In the genomic region with DNA sequence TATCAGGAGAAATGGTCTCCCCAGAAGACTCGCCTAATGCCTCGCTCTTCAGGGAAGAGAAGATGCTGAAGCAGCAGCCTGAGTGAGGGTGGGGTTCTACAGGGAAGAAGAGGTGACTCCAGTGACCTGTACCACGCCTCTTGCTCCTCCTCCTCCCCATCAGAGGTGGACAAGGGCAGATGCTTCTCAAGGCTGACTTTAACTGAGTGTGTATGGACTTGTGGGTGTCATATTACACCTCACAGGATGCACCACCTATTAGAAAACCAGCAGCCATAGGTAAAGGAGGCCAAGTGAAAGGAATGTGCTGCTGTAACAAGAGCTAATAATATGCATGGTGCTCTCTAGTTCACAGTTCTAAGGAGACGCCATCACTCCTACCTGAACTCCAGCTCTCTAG, we compare ENCODE assay signal across 30 mouse cellular contexts. TPM values are rescaled to one million over a fixed set of nuclear protein-coding genes. Genes with fewer than 3 reads are reported as not detected.
DNase-seq lines count a peak whose midpoint lies in the region; ATAC-seq lines count a peak whose summit lies in the region.
"Had no signal": no experiment of that assay in that cellular context is flagged by ENCODE, and none has a peak within 500 bp of the region (broad histone marks: within the 10 kb centered on the region; RNA-seq: fewer than 3 reads in every experiment).

No protein-coding gene starts in this region.

- no peak for DNase-seq in kidney, postnatal 25 days
- peak; percentile 77 for DNase-seq in R1 (ENCODE audit: low read depth, low spot score)
- DNase-seq in gastrocnemius, postnatal 25 days = no peak
- DNase-seq: adrenal gland, postnatal 10 days; adrenal gland, postnatal 36 days; B cell, adult 2 months; cerebellum, adult 11 months; cerebellum, adult 2 months; cerebellum, adult 9-11 months; cerebellum, postnatal 25 days; forebrain, postnatal 0 days; gastrocnemius, adult 2 months; gastrocnemius, postnatal 14 days; heart, adult 18-20 months; heart, postnatal 14 days; heart, postnatal 4 days had no signal

- no peak overlapping the region for H3K4me3 ChIP-seq in kidney, embryonic 14.5 days (ENCODE audit: low read length)
- peak overlapping the region; percentile 31 for H3K4me3 ChIP-seq in megakaryocyte, embryonic 14.5 days (replicated peaks)
- H3K4me3 ChIP-seq in macrophage (ENCODE audit: inconsistent target) = no peak overlapping the region
- no peak overlapping the region for H3K4me3 ChIP-seq in liver, embryonic 12.5 days
- H3K4me3 ChIP-seq: embryonic facial prominence, embryonic 12.5 days; embryonic facial prominence, embryonic 15.5 days; gastrocnemius, adult 2 months; heart, embryonic 10.5 days; heart, embryonic 13.5 days had no signal

- WGBS in kidney, embryonic 14.5 days = 61% methylated on average over 4 of the region's 4 CpGs
- 95% methylated on average over 4 of the region's 4 CpGs for WGBS in macrophage (ENCODE audit: missing documents)
- WGBS in liver, embryonic 12.5 days (ENCODE audit: insufficient replicate concordance) = 85% methylated on average over 4 of the region's 4 CpGs

- 0 out of 2 replicates have a peak, but pooled peaks have one; percentile 53 for ATAC-seq in kidney, embryonic 14.5 days (ENCODE audit: low FRiP score, low TSS enrichment)
- ATAC-seq in megakaryocyte, adult 5-6 weeks (ENCODE audit: poor library complexity, severe bottlenecking) = no peak
- ATAC-seq in liver, embryonic 12.5 days = no peak
- ATAC-seq: forebrain, embryonic 14.5 days; forebrain, postnatal 0 days; hindbrain, postnatal 0 days; inflammation-experienced regulatory T-cells, adult 6 months had no signal

- H3K79me2 ChIP-seq in macrophage (ENCODE audit: inconsistent target) = peaks cover 28% of the 10 kb centered on the region; the same call in 1 of the 2 replicates

- H3K36me3 ChIP-seq in kidney, embryonic 14.5 days (ENCODE audit: control insufficient read depth, insufficient read depth, low read length) = peaks cover 100% of the 10 kb centered on the region
- peaks cover 100% of the 10 kb centered on the region for H3K36me3 ChIP-seq in megakaryocyte, embryonic 14.5 days (replicated peaks; ENCODE audit: low read length)
- H3K36me3 ChIP-seq in macrophage (ENCODE audit: inconsistent target) = peaks cover 88% of the 10 kb centered on the region
- H3K36me3 ChIP-seq in liver, embryonic 12.5 days = peaks cover 100% of the 10 kb centered on the region

- no peaks in the 10 kb centered on the region for H3K9me3 ChIP-seq in kidney, embryonic 14.5 days (ENCODE audit: control insufficient read depth, low read length)
- H3K9me3 ChIP-seq in megakaryocyte, embryonic 14.5 days = no peaks in the 10 kb centered on the region
- H3K9me3 ChIP-seq in liver, embryonic 12.5 days (replicated peaks) = no peaks in the 10 kb centered on the region
- H3K9me3 ChIP-seq: embryonic facial prominence, embryonic 12.5 days; embryonic facial prominence, embryonic 15.5 days; heart, embryonic 10.5 days; heart, embryonic 13.5 days had no signal

- H3K4me2 ChIP-seq in kidney, embryonic 14.5 days (replicated peaks; ENCODE audit: low read depth, low read length) = no peak overlapping the region
- H3K4me2 ChIP-seq in liver, embryonic 12.5 days = no peak overlapping the region
- H3K4me2 ChIP-seq: embryonic facial prominence, embryonic 12.5 days; embryonic facial prominence, embryonic 15.5 days; heart, embryonic 13.5 days; hindbrain, embryonic 14.5 days had no signal

- H3K4me1 ChIP-seq in kidney, embryonic 14.5 days (ENCODE audit: control insufficient read depth, insufficient read depth, low read length) = no peaks in the 10 kb centered on the region
- H3K4me1 ChIP-seq in megakaryocyte, embryonic 14.5 days = peaks cover 93% of the 10 kb centered on the region
- H3K4me1 ChIP-seq in liver, embryonic 12.5 days = 0 out of 2 replicates have a peak, but pooled peaks cover 6% of the 10 kb centered on the region

- H3K27ac ChIP-seq in kidney, embryonic 14.5 days (ENCODE audit: low read depth, low read length) = no peak overlapping the region
- 0 out of 2 replicates have a peak overlapping the region, but pooled peaks have one; percentile 17 for H3K27ac ChIP-seq in macrophage
- no peak overlapping the region for H3K27ac ChIP-seq in liver, embryonic 12.5 days
- H3K27ac ChIP-seq: embryonic facial prominence, embryonic 12.5 days; embryonic facial prominence, embryonic 15.5 days; heart, embryonic 10.5 days; hindbrain, embryonic 14.5 days; hindbrain, postnatal 0 days had no signal

- H3K27me3 ChIP-seq in kidney, embryonic 14.5 days (ENCODE audit: control insufficient read depth, insufficient read depth, low read length) = no peaks in the 10 kb centered on the region
- H3K27me3 ChIP-seq in megakaryocyte, embryonic 14.5 days (replicated peaks) = no peaks in the 10 kb centered on the region
- no peaks in the 10 kb centered on the region for H3K27me3 ChIP-seq in liver, embryonic 12.5 days (replicated peaks)
- H3K27me3 ChIP-seq: CH12.LX; embryonic facial prominence, embryonic 12.5 days; embryonic facial prominence, embryonic 15.5 days; heart, embryonic 13.5 days had no signal

- H3K9ac ChIP-seq in kidney, embryonic 14.5 days (ENCODE audit: low read depth, low read length) = no peak overlapping the region
- H3K9ac ChIP-seq in liver, embryonic 12.5 days = no peak overlapping the region
- H3K9ac ChIP-seq: embryonic facial prominence, embryonic 12.5 days; embryonic facial prominence, embryonic 15.5 days; forebrain, postnatal 0 days; hindbrain, embryonic 14.5 days had no signal

RNA-seq across cellular contexts. Expression of a gene that starts 17.3 kb away (rescaled TPM):
- 21.8 and 21.9 TPM in 2 replicates for polyA plus RNA-seq in kidney, embryonic 14.5 days (2014; fragmentation: Nextera tagmentation; extraction: Ambion mirVana)
- polyA plus RNA-seq in megakaryocyte, embryonic 14.5 days (2012; ENCODE audit: insufficient read depth, low replicate concordance) = 673 and 816 TPM in 2 replicates
- total RNA-seq in megakaryocyte, adult 5-6 weeks (2015) = 21.4 and 24.6 TPM in 2 replicates
- total RNA-seq in megakaryocyte, adult 5-6 weeks (2017) = 35.2 and 40.7 TPM in 2 replicates
- total RNA-seq in macrophage (2018; cell fraction: chromatin; rRNA removed) = 10 to 100 TPM in 16 of 26 experiments, 1 to 10 TPM in 10; 3.5 to 51.9 (median 13.5) TPM
- total RNA-seq in macrophage (2018; cell fraction: cytosol; rRNA removed) = 10 to 100 TPM in 19 of 26 experiments, 1 to 10 TPM in 7; 7.0 to 23.7 (median 14.7) TPM
- total RNA-seq in macrophage (2018; cell fraction: nucleus; rRNA removed) = 10 to 100 TPM in 25 of 26 experiments, 1 to 10 TPM in 1; 8.3 to 45.2 (median 18.7) TPM
- 5.7 to 18.5 TPM (median 14.2 TPM) in 3 replicates for polyA plus RNA-seq in macrophage (2018)
- polyA plus RNA-seq in liver, embryonic 12.5 days (2016; fragmentation: Nextera tagmentation; extraction: Ambion mirVana) = 166 and 170 TPM in 2 replicates
- total RNA-seq in gastrocnemius, postnatal 25 days (2021) = 100 to 1,000 TPM; 313 to 418 TPM

RNA-seq across cellular contexts. Expression of a gene that starts 25.5 kb away (rescaled TPM):
- polyA plus RNA-seq in kidney, embryonic 14.5 days (2014; fragmentation: Nextera tagmentation; extraction: Ambion mirVana) = 49.8 and 78.9 TPM in 2 replicates
- polyA plus RNA-seq in megakaryocyte, embryonic 14.5 days (2012; ENCODE audit: insufficient read depth, low replicate concordance) = 152 and 176 TPM in 2 replicates
- 56.0 and 64.8 TPM in 2 replicates for total RNA-seq in megakaryocyte, adult 5-6 weeks (2015)
- 67.8 and 69.7 TPM in 2 replicates for total RNA-seq in megakaryocyte, adult 5-6 weeks (2017)
- 100 to 1,000 TPM; 103 to 175 (median 134) TPM for total RNA-seq in macrophage (2018; cell fraction: chromatin; rRNA removed)
- 10 to 100 TPM; 68.5 to 95.3 (median 81.8) TPM for total RNA-seq in macrophage (2018; cell fraction: cytosol; rRNA removed)
- 100 to 1,000 TPM in 18 of 26 experiments, 10 to 100 TPM in 8; 84.5 to 147 (median 104) TPM for total RNA-seq in macrophage (2018; cell fraction: nucleus; rRNA removed)
- 77.7 to 122 TPM (median 77.9 TPM) in 3 replicates for polyA plus RNA-seq in macrophage (2018)
- polyA plus RNA-seq in liver, embryonic 12.5 days (2016; fragmentation: Nextera tagmentation; extraction: Ambion mirVana) = 58.4 and 61.1 TPM in 2 replicates
- 10 to 100 TPM; 45.8 to 52.6 TPM for total RNA-seq in gastrocnemius, postnatal 25 days (2021)

RNA-seq across cellular contexts. Expression of a gene that starts 32.9 kb away (rescaled TPM):
- polyA plus RNA-seq in kidney, embryonic 14.5 days (2014; fragmentation: Nextera tagmentation; extraction: Ambion mirVana) = 5.0 and 9.2 TPM in 2 replicates
- 2.0 TPM in 1 of 2 replicates, not detected in the other for polyA plus RNA-seq in megakaryocyte, embryonic 14.5 days (2012; ENCODE audit: insufficient read depth, low replicate concordance)
- total RNA-seq in megakaryocyte, adult 5-6 weeks (2015) = 0.30 and 1.2 TPM in 2 replicates
- total RNA-seq in megakaryocyte, adult 5-6 weeks (2017) = 2.1 and 2.4 TPM in 2 replicates
- total RNA-seq in macrophage (2018; cell fraction: chromatin; rRNA removed) = 10 to 100 TPM in 22 of 26 experiments, 1 to 10 TPM in 4; 4.9 to 30.4 (median 18.1) TPM
- 1 to 10 TPM in 25 of 26 experiments, under 1 TPM in 1; 0.86 to 2.5 (median 1.6) TPM for total RNA-seq in macrophage (2018; cell fraction: cytosol; rRNA removed)
- 10 to 100 TPM in 11 of 26 experiments, 1 to 10 TPM in 15; 2.1 to 20.2 (median 8.7) TPM for total RNA-seq in macrophage (2018; cell fraction: nucleus; rRNA removed)
- polyA plus RNA-seq in macrophage (2018) = 1.4 to 3.2 TPM (median 1.7 TPM) in 3 replicates
- polyA plus RNA-seq in liver, embryonic 12.5 days (2016; fragmentation: Nextera tagmentation; extraction: Ambion mirVana) = 2.9 and 3.2 TPM in 2 replicates
- total RNA-seq in gastrocnemius, postnatal 25 days (2021) = 1 to 10 TPM; 2.8 to 2.9 TPM
